Mouse (Mus musculus) bone marrow macrophage, adult 2 months (primary cell): ENCODE measurements around the gene Gm49776.

ENCODE experiments used
- CTCF ChIP-seq: IDR thresholded peaks from 2 replicates; pipeline ENCODE4 v1.5.1; 2012; ENCODE audit warnings: low read depth, mild to moderate bottlenecking, low read length, moderate library complexity
- POLR2A ChIP-seq: IDR thresholded peaks from 2 replicates; pipeline ENCODE4 v1.6.1; 2012; ENCODE audit warnings: mild to moderate bottlenecking, low read depth, low read length, borderline replicate concordance

GRCm38 (mm10) chr16:18221543-18221898 lies 36.6 kb downstream of the Gm49776 start:
- TF ChIP-seq POLR2A (no peak), CTCF (0 out of 2 replicates have a peak, but pooled peaks have one; percentile 15)
